Mouse (Mus musculus): Measurements from ENCODE around the gene Gm614. TPM values are rescaled to one million over a fixed set of nuclear protein-coding genes. Genes with fewer than 3 reads are reported as not detected.
A peak's percentile ranks its signal among the peaks of the same experiment; 100 is the strongest.

The Gm614 gene
- not detected for total RNA-seq (2022)

GRCm38 (mm10) chrX:101263892-101264291, at the start of gene Gm614:
TSS of gene Gm614 (minus strand) at chrX:101263992.
- DNase-seq = no peak

- no peak for DNase-seq
Observed at GRCm38 (mm10) chrX:101309299-101309698, 45.5 kb upstream of the Gm614 start.

GRCm38 (mm10) chrX:101304646-101305045, 40.9 kb upstream of the Gm614 start:
- no peak for DNase-seq

- no peak for DNase-seq
Observed at GRCm38 (mm10) chrX:101301654-101302053, 37.9 kb upstream of the Gm614 start.

- DNase-seq = no peak
Observed at GRCm38 (mm10) chrX:101300427-101301030, 36.7 kb upstream of the Gm614 start.

- DNase-seq = no peak
Observed at GRCm38 (mm10) chrX:101299473-101300426, 36.0 kb upstream of the Gm614 start.

- no peak for DNase-seq
Observed at GRCm38 (mm10) chrX:101299055-101299454, 35.3 kb upstream of the Gm614 start, which contains the start of gene Nlgn3. TSS of gene Nlgn3 (plus strand) at chrX:101299168.

- no peak for DNase-seq
Observed at GRCm38 (mm10) chrX:101290111-101290510, 26.3 kb upstream of the Gm614 start.

GRCm38 (mm10) chrX:101289037-101289436, 25.2 kb upstream of the Gm614 start:
- no peak for DNase-seq

- DNase-seq = no peak
Observed at GRCm38 (mm10) chrX:101288432-101288831, 24.6 kb upstream of the Gm614 start.

GRCm38 (mm10) chrX:101287543-101287942, 23.8 kb upstream of the Gm614 start:
- DNase-seq = no peak

GRCm38 (mm10) chrX:101285953-101286670, 22.3 kb upstream of the Gm614 start:
- no peak for DNase-seq

GRCm38 (mm10) chrX:101285534-101285933, 21.7 kb upstream of the Gm614 start:
- peak; percentile 26 for DNase-seq

- no peak for DNase-seq
Observed at GRCm38 (mm10) chrX:101282813-101283212, 19.0 kb upstream of the Gm614 start.

GRCm38 (mm10) chrX:101273875-101274738, 10.3 kb upstream of the Gm614 start, which contains the start of gene Med12:
TSS of gene Med12 (plus strand) at chrX:101274030.
- peak; percentile 90 for DNase-seq

GRCm38 (mm10) chrX:101273410-101273809, 9.6 kb upstream of the Gm614 start:
- no peak for DNase-seq

- no peak for DNase-seq
Observed at GRCm38 (mm10) chrX:101268755-101269124, 4.9 kb upstream of the Gm614 start, which contains the start of gene Gm20489. TSS of gene Gm20489 (minus strand) at chrX:101269023.

GRCm38 (mm10) chrX:101268025-101268754, 4.4 kb upstream of the Gm614 start, which contains the start of gene Il2rg:
TSS of gene Il2rg (minus strand) at chrX:101268255.
- no peak for DNase-seq

- DNase-seq = no peak
Observed at GRCm38 (mm10) chrX:101266631-101267030, 2.8 kb upstream of the Gm614 start.

GRCm38 (mm10) chrX:101260441-101261325, 3.1 kb downstream of the Gm614 start:
- DNase-seq = no peak

Measured in adrenal gland, adult 8-10 months (tissue).